Comparison of ENCODE assay signal across 9 mouse cellular contexts in genomic region chrX:12004416-12004815, GRCm38 (mm10).
DNase-seq lines count a peak whose midpoint lies in the region; ATAC-seq and TF ChIP-seq lines count a peak whose summit lies in the region.
"Had no signal": no experiment of that assay in that cellular context is flagged by ENCODE, and none has a peak within 500 bp of the region (broad histone marks: within the 10 kb centered on the region; RNA-seq: fewer than 3 reads in every experiment).

No protein-coding gene starts in this region.

- no peak for TF ChIP-seq POLR2A in limb, embryonic 14.5 days (IDR thresholded peaks at IDR 0.05; ENCODE audit: borderline replicate concordance, extremely low read depth, insufficient read depth, insufficient read length)

- ATAC-seq in midbrain, embryonic 11.5 days (ENCODE audit: low FRiP score): no peak
- ATAC-seq in midbrain, postnatal 0 days (ENCODE audit: low FRiP score): no peak
- no peak for ATAC-seq in limb, embryonic 14.5 days (ENCODE audit: low FRiP score, low read depth)
- ATAC-seq in stomach, embryonic 16.5 days (ENCODE audit: insufficient read depth, low FRiP score): no peak
- ATAC-seq: Patski had no signal

- H3K9ac ChIP-seq in midbrain, embryonic 11.5 days (ENCODE audit: low read length): no peak overlapping the region
- no peak overlapping the region for H3K9ac ChIP-seq in midbrain, postnatal 0 days (replicated peaks; ENCODE audit: low read length, poor library complexity, severe bottlenecking)
- no peak overlapping the region for H3K9ac ChIP-seq in limb, embryonic 14.5 days (ENCODE audit: low read depth, low read length, severe bottlenecking)
- no peak overlapping the region for H3K9ac ChIP-seq in stomach, embryonic 16.5 days (ENCODE audit: low read length)

- H3K9me3 ChIP-seq in midbrain, embryonic 11.5 days (ENCODE audit: control insufficient read depth, low read length): no peaks in the 10 kb centered on the region
- H3K9me3 ChIP-seq in midbrain, postnatal 0 days (ENCODE audit: low read length): no peaks in the 10 kb centered on the region
- no peaks in the 10 kb centered on the region for H3K9me3 ChIP-seq in limb, embryonic 14.5 days (ENCODE audit: control insufficient read depth, low read length)
- H3K9me3 ChIP-seq in stomach, embryonic 16.5 days (replicated peaks; ENCODE audit: control insufficient read depth, low read length): no peaks in the 10 kb centered on the region

- no peaks in the 10 kb centered on the region for H3K36me3 ChIP-seq in midbrain, embryonic 11.5 days (ENCODE audit: control insufficient read depth, insufficient read depth, low read length)
- H3K36me3 ChIP-seq in midbrain, postnatal 0 days (ENCODE audit: insufficient read depth, low read length): no peaks in the 10 kb centered on the region
- no peaks in the 10 kb centered on the region for H3K36me3 ChIP-seq in limb, embryonic 14.5 days (ENCODE audit: control insufficient read depth, insufficient read depth, low read length)
- no peaks in the 10 kb centered on the region for H3K36me3 ChIP-seq in stomach, embryonic 16.5 days (ENCODE audit: control insufficient read depth, insufficient read depth, low read length)

- H3K4me1 ChIP-seq in midbrain, embryonic 11.5 days (ENCODE audit: control insufficient read depth, insufficient read depth, low read length): peaks cover 40% of the 10 kb centered on the region
- H3K4me1 ChIP-seq in midbrain, postnatal 0 days (ENCODE audit: insufficient read depth, low read length): no peaks in the 10 kb centered on the region
- peaks cover 31% of the 10 kb centered on the region for H3K4me1 ChIP-seq in limb, embryonic 14.5 days (ENCODE audit: control insufficient read depth, insufficient read depth, low read length)
- peaks cover 20% of the 10 kb centered on the region for H3K4me1 ChIP-seq in stomach, embryonic 16.5 days (ENCODE audit: control insufficient read depth, insufficient read depth, low read length)

- WGBS in midbrain, embryonic 11.5 days: 5% methylated on average over 16 of the region's 16 CpGs
- WGBS in midbrain, postnatal 0 days: 23% methylated on average over 16 of the region's 16 CpGs
- 11% methylated on average over 16 of the region's 16 CpGs for WGBS in limb, embryonic 14.5 days
- 31% methylated on average over 16 of the region's 16 CpGs for WGBS in stomach, embryonic 16.5 days

- no peak overlapping the region for H3K4me2 ChIP-seq in midbrain, embryonic 11.5 days
- H3K4me2 ChIP-seq in midbrain, postnatal 0 days (ENCODE audit: low read depth, low read length, poor library complexity, severe bottlenecking): no peak overlapping the region
- 0 out of 2 replicates have a peak overlapping the region, but pooled peaks have one; percentile 2 for H3K4me2 ChIP-seq in limb, embryonic 14.5 days (replicated peaks; ENCODE audit: low read depth, low read length, severe bottlenecking)
- H3K4me2 ChIP-seq in stomach, embryonic 16.5 days (ENCODE audit: low read depth, low read length): no peak overlapping the region

- peaks cover 57% of the 10 kb centered on the region for H3K27me3 ChIP-seq in midbrain, embryonic 11.5 days (ENCODE audit: control insufficient read depth, insufficient read depth, low read length)
- peaks cover 15% of the 10 kb centered on the region for H3K27me3 ChIP-seq in midbrain, postnatal 0 days (ENCODE audit: insufficient read depth, low read length)
- H3K27me3 ChIP-seq in limb, embryonic 14.5 days (ENCODE audit: control insufficient read depth, insufficient read depth, low read length): peaks cover 30% of the 10 kb centered on the region
- H3K27me3 ChIP-seq in stomach, embryonic 16.5 days (ENCODE audit: control insufficient read depth, insufficient read depth, low read length): peaks cover 58% of the 10 kb centered on the region

- H3K27ac ChIP-seq in midbrain, embryonic 11.5 days (ENCODE audit: low read depth, low read length): no peak overlapping the region
- no peak overlapping the region for H3K27ac ChIP-seq in midbrain, postnatal 0 days (ENCODE audit: low read depth, low read length)
- no peak overlapping the region for H3K27ac ChIP-seq in limb, embryonic 14.5 days (replicated peaks; ENCODE audit: low read depth, low read length)
- peak overlapping the region; percentile 90; the same call in 1 of the 2 replicates for H3K27ac ChIP-seq in stomach, embryonic 16.5 days (ENCODE audit: low read length)

- DNase-seq in gastrocnemius, adult 18-20 months (ENCODE audit: low spot score): peak; percentile 33
- DNase-seq in gastrocnemius, adult 8-10 months (ENCODE audit: low spot score in 2 of 2): no peak
- peak; percentile 87 for DNase-seq in midbrain, embryonic 11.5 days (ENCODE audit: low spot score, missing footprints)
- no peak for DNase-seq in midbrain, postnatal 0 days (ENCODE audit: low spot score)
- no peak for DNase-seq in limb, embryonic 14.5 days (ENCODE audit: low spot score)
- no peak for DNase-seq in spleen, postnatal 14 days (ENCODE audit: low spot score in 2 of 2)
- DNase-seq in left cerebral cortex, adult 8-10 months (ENCODE audit: low spot score in 2 of 2): no peak

- TF ChIP-seq CTCF in midbrain, postnatal 0 days (IDR thresholded peaks at IDR 0.05): no peak

- no peak overlapping the region for H3K4me3 ChIP-seq in midbrain, embryonic 11.5 days (ENCODE audit: low read depth, low read length)
- H3K4me3 ChIP-seq in midbrain, postnatal 0 days (ENCODE audit: low read depth, low read length): no peak overlapping the region
- H3K4me3 ChIP-seq in limb, embryonic 14.5 days (replicated peaks; ENCODE audit: low read length): no peak overlapping the region
- H3K4me3 ChIP-seq in stomach, embryonic 16.5 days (replicated peaks; ENCODE audit: low read length): no peak overlapping the region

Comparison
In these comparisons a context has a peak if more than half of its experiments do, and no peak if none do; other contexts are left out.
1. DNase-seq: peak in gastrocnemius, adult 18-20 months (single experiment) and midbrain, embryonic 11.5 days (single experiment); none in gastrocnemius, adult 8-10 months (0 of 2), midbrain, postnatal 0 days (single experiment), limb, embryonic 14.5 days (single experiment), spleen, postnatal 14 days (0 of 2) and left cerebral cortex, adult 8-10 months (0 of 2).